Mouse (Mus musculus) c-Kit-positive CD71-positive TER-119-positive erythroid progenitor cells, embryonic 14.5 days (primary cell): ENCODE measurements around the gene Dact2.
A peak's percentile ranks its signal among the peaks of the same experiment; 100 is the strongest.

Source experiments
- DNase-seq: peaks from one replicate; pipeline ENCODE4 v3.0.0-alpha.2; 2013; ENCODE audit warnings: low spot score

Gene Dact2

GRCm38 (mm10) chr17:14174401-14174800 lies 29.7 kb downstream of the Dact2 start:
- DNase-seq = no peak

DNA sequence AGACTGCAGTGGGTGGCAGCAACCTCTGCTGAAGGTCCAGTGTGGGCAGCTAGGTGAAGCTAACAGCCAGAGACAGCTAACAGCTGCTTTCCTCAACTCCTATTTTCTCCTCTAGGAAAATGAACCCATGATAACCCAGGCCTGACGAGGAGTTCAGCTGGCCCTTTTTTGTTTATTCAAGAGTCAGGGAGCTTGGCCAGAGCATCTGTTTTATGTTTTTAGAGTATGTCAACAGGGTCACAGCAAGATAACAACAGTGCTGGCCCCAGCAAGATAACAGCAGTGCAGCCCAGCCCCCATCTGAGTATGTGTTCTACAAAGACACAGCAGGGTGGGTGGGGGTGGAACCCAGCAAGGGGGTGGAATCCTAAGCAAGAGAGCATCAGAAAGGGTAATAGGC lies 30.6 kb downstream of the Dact2 start:
- DNase-seq = no peak

DNA sequence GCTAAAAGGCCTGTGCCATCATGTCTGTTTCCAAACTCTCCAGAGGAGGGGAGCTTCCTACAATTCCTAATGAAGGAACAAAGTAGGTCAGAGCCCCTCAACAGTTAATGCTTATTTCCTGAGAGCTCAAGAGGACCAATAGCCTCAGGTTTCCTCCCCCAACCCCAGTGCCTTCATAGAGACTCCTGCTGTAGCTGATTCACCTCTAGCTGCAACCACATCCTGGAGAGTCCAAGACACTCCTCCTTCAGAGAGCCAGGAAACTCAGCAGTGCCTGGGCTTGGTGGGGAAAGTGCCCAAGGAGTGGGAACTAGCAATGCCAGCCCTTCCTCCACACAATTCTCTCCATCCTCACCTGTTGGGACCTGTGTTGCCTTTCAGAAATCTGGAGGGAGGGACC lies 31.4 kb downstream of the Dact2 start:
- DNase-seq = no peak

DNA sequence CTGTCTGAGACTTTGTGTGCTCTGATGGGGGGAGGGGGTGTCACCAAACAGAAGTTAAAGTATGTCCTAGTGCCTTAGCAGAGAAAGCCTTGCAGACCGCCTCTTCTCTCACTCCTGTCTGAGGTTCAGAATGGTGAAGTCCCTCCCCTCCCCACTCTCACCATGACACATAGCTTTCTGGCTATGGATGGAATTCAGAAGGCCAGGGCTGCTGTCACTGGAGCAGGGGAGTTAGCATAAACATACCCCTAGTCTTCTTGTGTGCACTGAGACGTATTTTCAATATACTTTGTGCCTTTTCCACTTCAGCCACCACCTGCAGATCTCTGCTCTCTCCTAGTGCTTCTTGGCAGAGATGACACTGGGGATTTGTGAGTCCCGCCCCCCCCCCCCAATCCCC lies 31.9 kb downstream of the Dact2 start:
- no peak for DNase-seq

- DNase-seq = no peak
These were observed 33.1 kb downstream of the Dact2 start for GRCm38 (mm10) chr17:14170961-14171479.

DNA sequence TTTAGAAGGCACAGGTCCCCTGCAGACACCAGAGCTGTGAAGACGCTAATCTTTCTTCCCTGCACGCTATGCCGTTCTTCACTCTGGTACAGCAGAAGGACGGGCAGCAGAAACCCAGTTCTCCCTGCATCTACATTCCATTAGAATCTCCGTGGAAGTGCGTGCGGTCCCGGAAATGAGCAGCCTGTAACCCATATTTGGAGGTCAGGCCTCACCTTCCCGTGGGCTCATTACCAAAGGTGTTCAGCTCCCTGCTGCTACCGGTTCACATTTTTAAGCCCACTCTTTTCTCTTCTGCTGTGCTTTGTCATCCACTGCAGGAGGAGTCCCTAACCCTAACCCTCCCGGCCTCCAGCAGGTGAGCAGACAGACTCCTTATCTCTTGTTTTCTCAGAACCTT lies 34.7 kb downstream of the Dact2 start:
- DNase-seq = no peak

GRCm38 (mm10) chr17:14167594-14167993 lies 36.5 kb downstream of the Dact2 start:
- no peak for DNase-seq

- DNase-seq = peak; percentile 4
These were observed 37.2 kb downstream of the Dact2 start for GRCm38 (mm10) chr17:14166746-14167432.

- DNase-seq = no peak
These were observed 38.0 kb downstream of the Dact2 start for GRCm38 (mm10) chr17:14165934-14166610.

DNA sequence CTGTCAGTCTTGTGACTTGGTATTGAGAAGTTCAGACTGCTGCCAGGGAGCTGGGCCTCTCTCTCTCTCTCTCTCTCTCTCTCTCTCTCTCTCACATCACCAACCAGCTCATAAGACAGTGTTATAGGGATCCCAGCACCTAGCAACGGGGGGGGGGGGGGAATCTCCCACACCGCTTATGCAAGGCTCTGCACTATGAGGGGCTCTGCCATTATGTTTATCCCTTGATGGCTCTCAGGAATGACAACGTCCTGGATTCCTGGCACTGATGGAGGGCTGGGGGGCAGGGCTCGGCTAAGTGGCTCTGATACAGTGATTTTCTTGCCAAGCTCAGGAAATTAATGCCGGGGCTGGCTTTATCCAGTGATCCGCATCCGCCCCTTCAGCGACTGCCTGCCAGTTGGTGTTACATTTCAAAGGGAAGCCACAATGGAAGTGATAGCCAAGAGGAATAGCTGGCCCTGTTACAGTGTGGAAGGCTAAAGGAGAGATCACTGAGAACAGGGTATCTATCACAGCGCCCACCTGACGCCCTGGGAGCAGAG lies 38.7 kb downstream of the Dact2 start:
- no peak for DNase-seq

DNA sequence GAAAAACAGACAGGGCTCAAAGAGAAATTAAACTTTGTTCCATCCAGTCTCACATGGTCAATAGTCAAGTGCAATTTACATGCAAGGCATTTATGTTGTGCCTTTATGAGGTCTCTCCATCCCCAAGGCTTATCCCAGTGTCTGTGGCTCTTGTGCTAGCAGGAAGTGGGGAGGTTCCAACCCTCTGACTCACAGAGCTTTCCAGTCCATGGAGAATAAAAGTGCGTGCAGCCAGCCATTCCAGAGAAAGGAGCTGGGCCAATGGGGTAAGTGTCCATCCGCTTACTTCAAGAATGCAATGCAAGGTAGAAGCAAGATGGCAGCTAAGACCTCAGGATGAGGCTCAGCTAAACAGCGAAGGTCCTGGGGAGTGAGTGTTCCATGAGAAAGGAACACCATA lies 43.3 kb downstream of the Dact2 start:
- no peak for DNase-seq

GRCm38 (mm10) chr17:14157779-14158195 lies 46.3 kb downstream of the Dact2 start:
- no peak for DNase-seq
